17 mouse cellular contexts compared by ENCODE assay signal in genomic region chr10:25571319-25572240, GRCm38 (mm10). TPM values are rescaled to one million over a fixed set of nuclear protein-coding genes. Genes with fewer than 3 reads are reported as not detected.
DNase-seq lines count a peak whose midpoint lies in the region; ATAC-seq and TF ChIP-seq lines count a peak whose summit lies in the region.
"Had no signal": no experiment of that assay in that cellular context is flagged by ENCODE, and none has a peak within 500 bp of the region (broad histone marks: within the 10 kb centered on the region; RNA-seq: fewer than 3 reads in every experiment).

No protein-coding gene starts in this region.

- peaks cover 4% of the 10 kb centered on the region for H3K4me1 ChIP-seq in liver, adult 2 months (ENCODE audit: control insufficient read depth, insufficient read depth, low read length)
- no peaks in the 10 kb centered on the region for H3K4me1 ChIP-seq in hindbrain, embryonic 11.5 days (replicated peaks; ENCODE audit: control insufficient read depth, insufficient read depth, low read length)
- H3K4me1 ChIP-seq in midbrain, embryonic 13.5 days (replicated peaks) = peaks cover 18% of the 10 kb centered on the region
- H3K4me1 ChIP-seq: embryonic facial prominence, embryonic 15.5 days; liver, embryonic 15.5 days had no signal

- TF ChIP-seq CTCF in liver, adult 2 months (IDR thresholded peaks at IDR 0.05; ENCODE audit: low read depth, low read length) = no peak

- intact Hi-C loops in heart, postnatal 14 days (cut with DNase I) = no loop called here

- H3K9ac ChIP-seq in liver, adult 2 months (ENCODE audit: low read depth, low read length) = no peak overlapping the region
- H3K9ac ChIP-seq in hindbrain, embryonic 11.5 days (ENCODE audit: low read depth, low read length) = no peak overlapping the region
- H3K9ac ChIP-seq in midbrain, embryonic 13.5 days (replicated peaks) = no peak overlapping the region
- H3K9ac ChIP-seq: embryonic facial prominence, embryonic 15.5 days; liver, embryonic 15.5 days had no signal

- 51% methylated on average over 9 of the region's 9 CpGs for WGBS in liver, adult 2 months
- 49% methylated on average over 9 of the region's 9 CpGs for WGBS in hindbrain, embryonic 11.5 days
- 22% methylated on average over 9 of the region's 9 CpGs for WGBS in midbrain, embryonic 13.5 days

- no peak overlapping the region for H3K4me2 ChIP-seq in hindbrain, embryonic 11.5 days (replicated peaks; ENCODE audit: low read depth, low read length)
- peak overlapping the region; percentile 41 for H3K4me2 ChIP-seq in midbrain, embryonic 13.5 days (replicated peaks)
- H3K4me2 ChIP-seq: embryonic facial prominence, embryonic 15.5 days; liver, embryonic 15.5 days had no signal

- TF ChIP-seq POLR2A in liver, adult 2 months (IDR thresholded peaks at IDR 0.05; ENCODE audit: extremely low read depth, insufficient read depth, low read length) = no peak

- DNase-seq in liver, adult 2 months (ENCODE audit: extremely low read depth, low read depth, low spot score) = peak; percentile 91
- DNase-seq in liver = no peak
- peak; percentile 8 for DNase-seq in hindbrain, embryonic 11.5 days (ENCODE audit: low spot score)
- DNase-seq in urinary bladder, postnatal 4 days (ENCODE audit: low spot score in 2 of 2) = no peak
- DNase-seq in heart, postnatal 14 days = no peak
- DNase-seq in gastrocnemius, postnatal 10 days = no peak
- DNase-seq: cerebellum, postnatal 10 days; heart, adult 11 months; kidney, adult 11 months; layer of hippocampus, adult 9-11 months; left cerebral cortex, postnatal 4 days; lung, postnatal 4 days had no signal

- no peaks in the 10 kb centered on the region for H3K79me2 ChIP-seq in liver, adult 2 months (ENCODE audit: control insufficient read depth, insufficient read depth, low read length)

- H3K27me3 ChIP-seq in liver, adult 2 months (ENCODE audit: control insufficient read depth, insufficient read depth, low read length) = no peaks in the 10 kb centered on the region
- no peaks in the 10 kb centered on the region for H3K27me3 ChIP-seq in hindbrain, embryonic 11.5 days (ENCODE audit: control insufficient read depth, insufficient read depth, low read length)
- no peaks in the 10 kb centered on the region for H3K27me3 ChIP-seq in midbrain, embryonic 13.5 days
- H3K27me3 ChIP-seq: embryonic facial prominence, embryonic 15.5 days; liver, embryonic 15.5 days had no signal

- no peaks in the 10 kb centered on the region for H3K36me3 ChIP-seq in liver, adult 2 months (ENCODE audit: control insufficient read depth, insufficient read depth, low read length)
- H3K36me3 ChIP-seq in hindbrain, embryonic 11.5 days (ENCODE audit: control insufficient read depth, insufficient read depth, low read length) = no peaks in the 10 kb centered on the region
- no peaks in the 10 kb centered on the region for H3K36me3 ChIP-seq in midbrain, embryonic 13.5 days
- H3K36me3 ChIP-seq: embryonic facial prominence, embryonic 15.5 days; liver, embryonic 15.5 days had no signal

- no peak overlapping the region for H3K4me3 ChIP-seq in liver, adult 2 months (ENCODE audit: insufficient read depth, low read depth, low read length)
- H3K4me3 ChIP-seq in hindbrain, embryonic 11.5 days (ENCODE audit: low read depth, low read length) = no peak overlapping the region
- H3K4me3 ChIP-seq in midbrain, embryonic 13.5 days (replicated peaks) = 0 out of 2 replicates have a peak overlapping the region, but pooled peaks have one; percentile 11
- H3K4me3 ChIP-seq: embryonic facial prominence, embryonic 15.5 days; liver, embryonic 15.5 days had no signal

- H3K9me3 ChIP-seq in hindbrain, embryonic 11.5 days (ENCODE audit: control insufficient read depth, low read length) = no peaks in the 10 kb centered on the region
- no peaks in the 10 kb centered on the region for H3K9me3 ChIP-seq in midbrain, embryonic 13.5 days
- H3K9me3 ChIP-seq: embryonic facial prominence, embryonic 15.5 days; liver, embryonic 15.5 days had no signal

- peak overlapping the region; percentile 69 for H3K27ac ChIP-seq in liver, adult 2 months (replicated peaks; ENCODE audit: insufficient read depth, low read depth, low read length)
- no peak overlapping the region; the same call in 1 of the 2 replicates for H3K27ac ChIP-seq in hindbrain, embryonic 11.5 days (ENCODE audit: low read depth, low read length)
- H3K27ac ChIP-seq in midbrain, embryonic 13.5 days = peak overlapping the region; percentile 67
- H3K27ac ChIP-seq: embryonic facial prominence, embryonic 15.5 days; liver, embryonic 15.5 days had no signal

- ATAC-seq in hindbrain, embryonic 11.5 days (ENCODE audit: low FRiP score) = peak; percentile 83
- peak; percentile 96 for ATAC-seq in midbrain, embryonic 13.5 days
- ATAC-seq: Patski had no signal

RNA-seq across cellular contexts. Expression of gene Smlr1, which starts 35.5 kb away (rescaled TPM):
- 79.3 and 89.4 TPM in 2 replicates for total RNA-seq in liver, adult 2 months (2014; rRNA removed)
- 64.7 and 68.6 TPM in 2 replicates for polyA plus RNA-seq in liver, adult 2 months (2012; rRNA removed)
- polyA plus RNA-seq in hindbrain, embryonic 11.5 days (2014; fragmentation: Nextera tagmentation; extraction: Ambion mirVana) = not detected in 2 replicates
- not detected in 2 replicates for polyA plus RNA-seq in midbrain, embryonic 13.5 days (2015; fragmentation: Nextera tagmentation; extraction: Ambion mirVana)
- not detected for total RNA-seq in heart, postnatal 14 days (2021)
- not detected for total RNA-seq in gastrocnemius, postnatal 10 days (2021)
- total RNA-seq: left cerebral cortex, postnatal 4 days had no signal
- polyA plus RNA-seq: embryonic facial prominence, embryonic 15.5 days; heart, postnatal 0 days; Patski had no signal

Comparison
In these comparisons a context has a peak if more than half of its experiments do, and no peak if none do; other contexts are left out.
1. DNase-seq: peak in liver, adult 2 months (single experiment) and hindbrain, embryonic 11.5 days (single experiment); none in liver (single experiment), urinary bladder, postnatal 4 days (0 of 2), heart, postnatal 14 days (0 of 2) and gastrocnemius, postnatal 10 days (single experiment).
2. RNA of gene Smlr1, which starts 35.5 kb away (total RNA-seq): 79.3 to 89.4 TPM in liver, adult 2 months; not detected in heart, postnatal 14 days and not detected in gastrocnemius, postnatal 10 days; every median in the first group is over 10 times any median in the second.